8 mouse cellular contexts compared by ENCODE assay signal in the genomic region with DNA sequence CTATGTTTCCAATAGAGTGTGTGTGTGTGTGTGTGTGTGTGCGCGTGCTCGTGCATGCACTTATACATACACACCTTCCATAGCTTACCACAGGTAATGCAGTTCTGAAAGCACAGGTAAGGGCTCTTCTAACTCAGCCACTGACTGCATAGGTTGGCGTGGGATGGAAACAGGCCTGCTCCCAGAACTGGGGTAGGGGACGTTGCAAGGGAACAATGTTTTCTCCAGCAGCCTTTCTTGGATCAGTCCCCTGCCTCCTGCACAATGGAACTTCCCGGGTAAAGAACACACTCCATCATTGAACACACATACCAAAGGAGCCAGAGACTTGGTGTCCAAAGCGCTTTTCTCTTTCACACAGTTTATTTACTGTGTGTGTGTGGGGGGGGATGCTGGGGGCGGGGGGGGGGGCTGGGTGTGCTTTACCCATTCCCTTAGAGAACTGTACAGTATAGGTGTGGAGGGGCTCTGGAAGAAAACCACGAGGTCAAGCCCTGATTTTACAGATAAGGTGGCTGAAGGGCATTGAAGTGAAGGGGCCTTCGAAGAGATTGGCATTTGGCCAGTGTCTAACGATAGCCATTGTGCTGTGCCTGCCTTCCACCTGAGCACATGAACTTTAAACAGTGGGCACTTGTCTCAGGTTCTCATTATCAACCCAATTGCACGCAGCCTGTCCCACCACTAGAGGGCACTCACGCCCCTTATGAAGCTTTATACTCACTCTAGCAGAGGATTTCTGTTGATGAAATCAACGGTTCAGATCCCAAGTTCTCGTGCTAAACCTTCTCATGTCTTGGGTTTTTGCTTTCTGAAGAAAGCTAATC. TPM values are rescaled to one million over a fixed set of nuclear protein-coding genes. Genes with fewer than 3 reads are reported as not detected.
A peak's percentile ranks its signal among the peaks of the same experiment; 100 is the strongest.
DNase-seq lines count a peak whose midpoint lies in the region; ATAC-seq lines count a peak whose summit lies in the region.
"Had no signal": no experiment of that assay in that cellular context is flagged by ENCODE, and none has a peak within 500 bp of the region (broad histone marks: within the 10 kb centered on the region; RNA-seq: fewer than 3 reads in every experiment).

No protein-coding gene starts in this region.

- no peaks in the 10 kb centered on the region for H3K9me3 ChIP-seq in liver, embryonic 13.5 days (replicated peaks)

- no peak for ATAC-seq in liver, embryonic 13.5 days (ENCODE audit: low read depth)

- peak; percentile 41 for DNase-seq in CD4-positive helper T cell, adult 2 months (ENCODE audit: low read depth, low spot score)
- peak; percentile 53 for DNase-seq in Muller cell, postnatal 12 days (ENCODE audit: inconsistent ontology term)
- DNase-seq in cerebellum, postnatal 14 days: peak; percentile 79 to 84
- DNase-seq in gastrocnemius, postnatal 14 days: peak; percentile 58
- DNase-seq in kidney, postnatal 10 days: peak; percentile 76
- DNase-seq in liver, embryonic 13.5 days: peak; percentile 9
- DNase-seq in right cerebral cortex, adult 18-20 months: peak; percentile 67

- H3K27me3 ChIP-seq in liver, embryonic 13.5 days: no peaks in the 10 kb centered on the region

- H3K27ac ChIP-seq in liver, embryonic 13.5 days: no peak overlapping the region
- H3K27ac ChIP-seq: macrophage had no signal

- intact Hi-C loops in gastrocnemius, postnatal 14 days (cut with DNase I; ENCODE audit: low total_unique reads): no loop called here

- H3K9ac ChIP-seq in liver, embryonic 13.5 days: no peak overlapping the region

- H3K4me3 ChIP-seq in liver, embryonic 13.5 days (replicated peaks): no peak overlapping the region

- no peaks in the 10 kb centered on the region for H3K4me1 ChIP-seq in liver, embryonic 13.5 days (replicated peaks)

- H3K36me3 ChIP-seq in liver, embryonic 13.5 days: no peaks in the 10 kb centered on the region

- H3K4me2 ChIP-seq in liver, embryonic 13.5 days: no peak overlapping the region

- 31% methylated on average over 15 of the region's 15 CpGs for WGBS in liver, embryonic 13.5 days (ENCODE audit: insufficient replicate concordance)

RNA-seq across cellular contexts. Expression of a gene that starts 48.0 kb away (rescaled TPM):
- total RNA-seq in gastrocnemius, postnatal 14 days (2021): under 1 TPM in 1 of 2 experiments, not detected in 1; 0.27 TPM
- polyA plus RNA-seq in liver, embryonic 13.5 days (2015; fragmentation: Nextera tagmentation; extraction: Ambion mirVana): not detected in 2 replicates
- polyA plus RNA-seq: macrophage had no signal

Comparison
In these comparisons a context has a peak if more than half of its experiments do, and no peak if none do; other contexts are left out.
1. DNase-seq: peak in every context shown above with its lines; median percentile 82 in cerebellum, postnatal 14 days; 76 in kidney, postnatal 10 days; 67 in right cerebral cortex, adult 18-20 months; 58 in gastrocnemius, postnatal 14 days; 53 in Muller cell, postnatal 12 days; 41 in CD4-positive helper T cell, adult 2 months; 9 in liver, embryonic 13.5 days.